Mouse (Mus musculus): Measurements from ENCODE around the gene Capn1.

DNA sequence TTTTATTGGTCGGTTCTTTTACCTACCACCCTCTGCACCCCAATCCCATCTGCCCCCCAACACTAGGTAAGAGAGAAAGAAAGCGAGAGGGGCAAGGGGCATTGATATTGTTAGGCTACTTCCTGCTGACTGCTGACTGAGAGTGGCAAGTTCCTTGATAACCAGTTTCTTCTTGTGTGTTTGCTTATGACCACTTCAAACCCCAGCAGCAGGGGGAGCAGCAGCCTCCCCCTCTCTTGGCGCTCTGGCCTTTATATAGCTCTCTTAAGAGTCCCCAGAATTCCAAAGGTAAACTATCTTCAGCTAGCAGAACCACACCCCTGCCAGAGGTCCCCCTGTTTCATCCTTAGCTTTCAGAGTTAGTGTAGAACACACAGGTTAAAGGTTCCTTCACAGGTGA is 4.6 kb upstream of the Capn1 start:
- TF ChIP-seq CTCF (IDR thresholded peaks at IDR 0.05; ENCODE audit: low read depth, low read length) = no peak
- TF ChIP-seq POLR2A (IDR thresholded peaks at IDR 0.05; ENCODE audit: borderline replicate concordance, low read depth, low read length) = no peak
